Mouse (Mus musculus) liver, embryonic 15.5 days (tissue): ENCODE data around the gene Gtf2h5. TPM values are rescaled to one million over a fixed set of nuclear protein-coding genes. Genes with fewer than 3 reads are reported as not detected.

Experiments used
- ATAC-seq: fragments of 200-750 bp; cut with Nextera tagmentation; 2 replicates; pipeline ENCODE4 v1.8.0; 2017; ENCODE audit warnings: moderate number of reproducible peaks, mild to moderate bottlenecking, moderate library complexity; ENCODE audit not compliant: insufficient read depth
- H3K27ac ChIP-seq: fragments of 300-500 bp; sonication (generic); replicated peaks from 2 replicates; pipeline ENCODE4 v1.5.1; 2015; ENCODE audit warnings: mild to moderate bottlenecking, inconsistent platforms
- H3K27me3 ChIP-seq: fragments of 300-500 bp; sonication (generic); 2 replicates; pipeline ENCODE4 v1.6.1; 2015; ENCODE audit warnings: mild to moderate bottlenecking, inconsistent platforms
- H3K36me3 ChIP-seq: fragments of 300-500 bp; sonication (generic); replicated peaks from 2 replicates; pipeline ENCODE4 v1.6.1; 2015; ENCODE audit warnings: moderate library complexity, mild to moderate bottlenecking, inconsistent platforms
- H3K4me1 ChIP-seq: fragments of 300-500 bp; sonication (generic); replicated peaks from 2 replicates; pipeline ENCODE4 v1.6.1; 2015; ENCODE audit warnings: inconsistent platforms
- H3K4me2 ChIP-seq: fragments of 300-500 bp; sonication (generic); 2 replicates; pipeline ENCODE4 v1.6.1; 2015; ENCODE audit warnings: moderate library complexity, mild to moderate bottlenecking, inconsistent platforms
- H3K4me3 ChIP-seq: fragments of 300-500 bp; sonication (generic); replicated peaks from 2 replicates; pipeline ENCODE4 v1.5.1; 2015; ENCODE audit warnings: mild to moderate bottlenecking, inconsistent platforms
- H3K9ac ChIP-seq: fragments of 300-500 bp; sonication (generic); 2 replicates; pipeline ENCODE4 v1.6.1; 2015; ENCODE audit warnings: moderate library complexity, mild to moderate bottlenecking, inconsistent platforms
- H3K9me3 ChIP-seq: fragments of 300-500 bp; sonication (generic); replicated peaks from 2 replicates; pipeline ENCODE4 v1.6.1; 2016; ENCODE audit warnings: inconsistent platforms
- WGBS: fragments of 180-500 bp; shearing (Covaris S2); methylation state at CpG from one replicate; pipeline ENCODE4 v1.1.7; 2015; ENCODE audit warnings: mixed read lengths; ENCODE audit not compliant: insufficient replicate concordance; 5-methylcytosine and 5-hydroxymethylcytosine counted together
- polyA plus RNA-seq: library from polyadenylated mRNA; unstranded; fragments of >200 nt; fragmentation: Nextera tagmentation; extraction: Ambion mirVana; gene quantifications from 2 replicates; pipeline ENCODE4 v1.2.1, GENCODE M21; 2015

Gene Gtf2h5
- polyA plus RNA-seq, 1 experiment from 2014 or later = 73.0 TPM

DNA sequence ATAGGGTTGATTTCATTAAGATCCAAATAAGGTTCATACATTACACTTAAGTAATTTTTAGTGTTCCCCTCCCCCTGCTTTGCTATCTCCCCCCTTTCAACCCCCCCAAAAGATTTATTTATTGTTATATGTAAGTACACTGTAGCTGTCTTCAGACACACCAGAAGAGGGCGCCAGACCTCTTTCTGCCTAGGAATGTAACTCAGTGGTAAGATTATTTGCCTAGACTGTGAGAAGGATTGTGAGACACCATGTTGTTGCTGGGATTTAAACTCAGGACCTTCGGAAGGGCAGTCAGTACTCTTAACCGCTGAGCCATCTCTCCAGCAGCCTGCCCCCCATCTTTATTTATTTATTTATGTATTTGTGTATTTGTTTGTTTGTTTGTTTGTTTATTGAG is 31.4 kb downstream of the Gtf2h5 start:
- WGBS = 66% methylated on average over 3 of the region's 3 CpGs
- no peak for ATAC-seq

GRCm38 (mm10) chr17:6113653-6114052 is 34.1 kb downstream of the Gtf2h5 start:
- no peak for ATAC-seq
- no peak overlapping the region for H3K9ac ChIP-seq
- no peaks in the 10 kb centered on the region for H3K36me3 ChIP-seq
- H3K9me3 ChIP-seq = no peaks in the 10 kb centered on the region
- 67% methylated on average over 6 of the region's 6 CpGs for WGBS
- no peaks in the 10 kb centered on the region for H3K4me1 ChIP-seq
- no peak overlapping the region for H3K4me3 ChIP-seq
- H3K4me2 ChIP-seq = no peak overlapping the region
- H3K27me3 ChIP-seq = peaks cover 4% of the 10 kb centered on the region; the same call in 1 of the 2 replicates
- H3K27ac ChIP-seq = no peak overlapping the region

More for the DNA sequence above, 31.4 kb downstream of the Gtf2h5 start:
- peaks cover 29% of the 10 kb centered on the region for H3K27me3 ChIP-seq
- peaks cover 14% of the 10 kb centered on the region for H3K4me1 ChIP-seq
- H3K9ac ChIP-seq = no peak overlapping the region
- no peak overlapping the region for H3K4me3 ChIP-seq
- H3K4me2 ChIP-seq = no peak overlapping the region
- H3K27ac ChIP-seq = no peak overlapping the region
- no peaks in the 10 kb centered on the region for H3K9me3 ChIP-seq
- H3K36me3 ChIP-seq = no peaks in the 10 kb centered on the region

- no peaks in the 10 kb centered on the region for H3K27me3 ChIP-seq
- no peaks in the 10 kb centered on the region for H3K9me3 ChIP-seq
- H3K4me1 ChIP-seq = no peaks in the 10 kb centered on the region
- H3K4me3 ChIP-seq = no peak overlapping the region
- no peak overlapping the region for H3K27ac ChIP-seq
- no peak overlapping the region for H3K9ac ChIP-seq
- WGBS = 72% methylated on average over 9 of the region's 9 CpGs
- H3K4me2 ChIP-seq = no peak overlapping the region
- no peaks in the 10 kb centered on the region for H3K36me3 ChIP-seq
- ATAC-seq = no peak
Measured at GRCm38 (mm10) chr17:6115085-6115484, 35.5 kb downstream of the Gtf2h5 start.

- no peak for ATAC-seq
- no peak overlapping the region for H3K27ac ChIP-seq
Measured at GRCm38 (mm10) chr17:6117148-6117725, 37.7 kb downstream of the Gtf2h5 start.

GRCm38 (mm10) chr17:6117917-6118316 is 38.3 kb downstream of the Gtf2h5 start:
- Histone ChIP-seq H3K9ac (no peak overlapping the region), H3K36me3 (peaks cover 7% of the 10 kb centered on the region; the same call in 1 of the 2 replicates), H3K4me2 (no peak overlapping the region), H3K4me1 (no peaks in the 10 kb centered on the region), H3K4me3 (no peak overlapping the region), H3K27ac (no peak overlapping the region), H3K27me3 (no peaks in the 10 kb centered on the region), H3K9me3 (no peaks in the 10 kb centered on the region)
- no peak for ATAC-seq
- 78% methylated on average over 3 of the region's 3 CpGs for WGBS

More at GRCm38 (mm10) chr17:6117148-6117725, 37.7 kb downstream of the Gtf2h5 start:
- peaks cover 2% of the 10 kb centered on the region; the same call in 1 of the 2 replicates for H3K36me3 ChIP-seq
- H3K9me3 ChIP-seq = no peaks in the 10 kb centered on the region
- no peaks in the 10 kb centered on the region for H3K4me1 ChIP-seq
- H3K27me3 ChIP-seq = no peaks in the 10 kb centered on the region
- H3K4me3 ChIP-seq = no peak overlapping the region
- WGBS = 75% methylated on average over 4 of the region's 4 CpGs
- no peak overlapping the region for H3K4me2 ChIP-seq
- no peak overlapping the region for H3K9ac ChIP-seq

- Histone ChIP-seq H3K4me1 (no peaks in the 10 kb centered on the region), H3K9ac (no peak overlapping the region), H3K9me3 (no peaks in the 10 kb centered on the region), H3K36me3 (peaks cover 7% of the 10 kb centered on the region; the same call in 1 of the 2 replicates), H3K27me3 (no peaks in the 10 kb centered on the region), H3K4me3 (no peak overlapping the region), H3K4me2 (no peak overlapping the region), H3K27ac (no peak overlapping the region)
- WGBS = 64% methylated on average over 4 of the region's 4 CpGs
- no peak for ATAC-seq
Measured at GRCm38 (mm10) chr17:6118861-6119260, 39.3 kb downstream of the Gtf2h5 start.

DNA sequence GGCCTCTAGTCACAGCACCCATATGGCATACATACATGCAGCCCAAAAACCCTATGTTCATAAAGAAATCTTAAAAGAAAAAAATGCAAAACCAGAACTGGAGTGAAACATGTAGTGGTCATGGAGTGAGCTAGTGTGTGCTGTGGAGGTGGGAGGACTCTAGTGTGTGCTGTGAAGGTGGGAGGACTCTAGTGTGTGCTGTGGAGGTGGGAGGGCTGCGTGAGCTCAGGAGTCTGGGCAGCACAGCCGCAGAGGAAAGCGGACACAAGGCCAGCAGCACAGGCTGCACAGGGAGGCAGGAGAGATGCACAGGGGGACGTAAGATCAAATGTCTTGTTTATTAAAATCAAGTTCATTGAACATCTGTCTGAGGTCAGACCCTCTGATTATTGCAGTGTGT is 44.2 kb downstream of the Gtf2h5 start:
- no peaks in the 10 kb centered on the region for H3K27me3 ChIP-seq
- no peak overlapping the region for H3K4me2 ChIP-seq
- H3K36me3 ChIP-seq = peaks cover 7% of the 10 kb centered on the region; the same call in 1 of the 2 replicates
- no peak overlapping the region for H3K4me3 ChIP-seq
- no peak for ATAC-seq
- H3K4me1 ChIP-seq = no peaks in the 10 kb centered on the region
- H3K9me3 ChIP-seq = no peaks in the 10 kb centered on the region
- H3K27ac ChIP-seq = no peak overlapping the region
- H3K9ac ChIP-seq = no peak overlapping the region
- 73% methylated on average over 4 of the region's 4 CpGs for WGBS

DNA sequence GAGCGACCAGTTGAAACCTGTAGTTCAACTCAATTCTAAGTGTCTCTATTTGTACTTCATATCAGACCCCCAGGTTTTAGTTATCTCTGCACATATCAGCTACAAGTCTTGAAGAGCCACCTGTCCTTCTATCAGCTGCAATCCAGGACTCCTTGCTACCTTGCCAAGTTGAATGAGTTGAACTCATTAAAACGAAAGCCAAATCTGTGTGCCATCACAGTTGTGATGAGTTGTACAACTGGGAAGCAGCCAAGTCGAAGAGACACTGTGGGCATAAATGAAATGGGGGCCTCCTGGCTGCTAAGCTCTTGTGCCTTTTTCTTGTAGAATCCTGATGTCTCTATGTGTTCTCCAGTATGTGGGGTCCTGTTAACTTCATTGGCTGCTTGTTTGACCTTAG is 45.9 kb downstream of the Gtf2h5 start:
- WGBS = 64% methylated on average over 3 of the region's 3 CpGs
- ATAC-seq = no peak
- H3K27me3 ChIP-seq = no peaks in the 10 kb centered on the region

GRCm38 (mm10) chr17:6128039-6128438 is 48.5 kb downstream of the Gtf2h5 start:
- no peaks in the 10 kb centered on the region for H3K9me3 ChIP-seq
- no peak for ATAC-seq
- no peak overlapping the region for H3K27ac ChIP-seq
- H3K4me2 ChIP-seq = no peak overlapping the region
- H3K27me3 ChIP-seq = no peaks in the 10 kb centered on the region
- WGBS = 41% methylated on average over 3 of the region's 3 CpGs
- H3K9ac ChIP-seq = no peak overlapping the region
- H3K36me3 ChIP-seq = no peaks in the 10 kb centered on the region
- no peak overlapping the region for H3K4me3 ChIP-seq
- H3K4me1 ChIP-seq = no peaks in the 10 kb centered on the region

More for the DNA sequence above, 45.9 kb downstream of the Gtf2h5 start:
- Histone ChIP-seq H3K36me3 (peaks cover 7% of the 10 kb centered on the region; the same call in 1 of the 2 replicates), H3K4me2 (no peak overlapping the region), H3K4me1 (no peaks in the 10 kb centered on the region), H3K9me3 (no peaks in the 10 kb centered on the region), H3K9ac (no peak overlapping the region), H3K4me3 (no peak overlapping the region), H3K27ac (no peak overlapping the region)

- no peak overlapping the region for H3K9ac ChIP-seq
- ATAC-seq = no peak
- H3K27ac ChIP-seq = no peak overlapping the region
- H3K36me3 ChIP-seq = no peaks in the 10 kb centered on the region
- H3K9me3 ChIP-seq = no peaks in the 10 kb centered on the region
- no peak overlapping the region for H3K4me3 ChIP-seq
- WGBS = 59% methylated on average over 4 of the region's 4 CpGs
- H3K4me1 ChIP-seq = no peaks in the 10 kb centered on the region
- H3K27me3 ChIP-seq = no peaks in the 10 kb centered on the region
- no peak overlapping the region for H3K4me2 ChIP-seq
Measured at GRCm38 (mm10) chr17:6129361-6129760, 49.8 kb downstream of the Gtf2h5 start.

GRCm38 (mm10) chr17:6131083-6131482 is 51.5 kb downstream of the Gtf2h5 start:
- Histone ChIP-seq H3K9ac (no peak overlapping the region), H3K27ac (no peak overlapping the region), H3K4me1 (no peaks in the 10 kb centered on the region), H3K36me3 (no peaks in the 10 kb centered on the region), H3K27me3 (no peaks in the 10 kb centered on the region), H3K4me2 (no peak overlapping the region), H3K4me3 (no peak overlapping the region), H3K9me3 (no peaks in the 10 kb centered on the region)
- ATAC-seq = no peak
- 75% methylated on average over 3 of the region's 3 CpGs for WGBS
